Mouse (Mus musculus): Measurements from ENCODE around the gene Parl. TPM values are rescaled to one million over a fixed set of nuclear protein-coding genes. Genes with fewer than 3 reads are reported as not detected.

Gene Parl
- polyA plus RNA-seq (2016; fragmentation: Nextera tagmentation; extraction: Ambion mirVana), result 131 and 157 TPM in 2 replicates

DNA sequence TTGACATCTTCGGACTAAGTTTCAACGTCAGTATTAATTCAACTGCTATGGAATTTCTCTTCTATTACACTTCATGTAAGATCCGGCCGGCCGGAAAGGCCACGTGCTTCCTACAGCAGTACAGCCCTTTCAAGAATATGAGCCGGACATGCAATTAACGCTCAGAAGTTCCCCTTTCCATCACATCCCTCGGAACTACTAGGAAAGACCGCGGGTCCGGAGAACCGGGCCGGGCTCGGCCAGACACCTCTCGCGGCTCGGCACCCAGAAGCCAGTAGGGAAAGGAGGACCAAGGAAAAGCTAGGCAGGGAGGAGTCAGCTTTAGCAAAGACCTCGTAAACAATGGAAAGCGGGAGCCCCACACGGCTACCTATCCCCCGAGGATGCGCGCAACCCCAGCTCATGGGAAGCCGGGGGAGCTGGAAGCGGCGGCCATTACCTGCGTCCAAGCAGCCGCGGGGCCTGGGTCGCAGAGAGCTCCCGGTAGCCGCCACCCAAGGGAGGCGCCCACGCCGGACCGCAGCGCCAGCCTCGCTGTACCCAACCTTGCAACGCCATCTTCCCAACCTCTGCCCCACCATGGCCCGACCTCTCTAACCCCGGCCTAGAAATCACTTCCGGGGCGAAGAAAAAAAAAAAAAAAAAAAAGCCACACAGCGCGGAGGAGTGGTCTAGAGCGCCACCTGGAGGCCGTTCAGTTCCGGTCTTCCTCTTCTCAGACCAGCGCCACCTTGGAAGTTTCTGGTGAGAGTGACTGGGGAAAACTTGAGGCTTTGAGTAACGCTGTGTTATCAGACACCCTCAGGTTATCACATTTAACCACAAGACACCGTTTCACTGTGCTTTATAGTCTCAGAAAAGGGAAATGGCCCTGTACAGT, at the start of gene Parl:
Gene Parl, minus strand, starts transcription at position 618 of the 880 bp plus-strand sequence.
- Histone ChIP-seq H3K27ac (peak within 1 kb of the TSS; percentile 93), H3K4me3 (peak within 1 kb of the TSS; percentile 91), H3K9me3 (replicated peaks) (no peaks in the 10 kb centered on the region), H3K4me1 (peaks cover 16% of the 10 kb centered on the region), H3K36me3 (peaks cover 20% of the 10 kb centered on the region), H3K27me3 (ENCODE audit: low read depth, poor library complexity, severe bottlenecking) (no peaks in the 10 kb centered on the region)
- WGBS, result under 1% methylated on average over 52 of the region's 52 CpGs
- DNase-seq (ENCODE audit: low spot score), result peak; percentile 94

DNA sequence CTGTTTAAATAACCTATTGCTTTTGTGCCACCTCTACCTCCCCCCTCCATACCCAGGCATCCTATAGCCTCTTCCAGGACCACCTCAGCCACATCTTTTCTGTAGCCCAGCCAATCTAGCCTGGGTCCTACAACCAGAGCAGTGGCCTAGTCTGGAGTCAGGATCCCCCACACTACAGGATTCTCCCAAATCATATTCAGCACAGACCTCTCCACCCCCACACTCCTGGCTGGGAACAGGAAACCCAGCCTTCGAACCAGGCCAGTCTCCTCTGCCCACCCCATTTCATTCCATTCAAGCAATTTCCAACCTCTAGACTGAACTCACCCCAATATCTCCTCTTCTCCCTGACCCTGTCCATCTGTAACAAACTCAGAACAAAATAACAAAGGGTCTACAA, 43.3 kb upstream of the Parl start:
- Histone ChIP-seq H3K36me3 (peaks cover 46% of the 10 kb centered on the region), H3K27me3 (ENCODE audit: low read depth, poor library complexity, severe bottlenecking) (no peaks in the 10 kb centered on the region), H3K4me1 (no peaks in the 10 kb centered on the region), H3K9me3 (replicated peaks) (no peaks in the 10 kb centered on the region), H3K4me3 (no peak overlapping the region), H3K27ac (no peak overlapping the region)
- WGBS, result 87% methylated on average over 1 of the region's 1 CpGs
- DNase-seq (ENCODE audit: low spot score), result no peak

DNA sequence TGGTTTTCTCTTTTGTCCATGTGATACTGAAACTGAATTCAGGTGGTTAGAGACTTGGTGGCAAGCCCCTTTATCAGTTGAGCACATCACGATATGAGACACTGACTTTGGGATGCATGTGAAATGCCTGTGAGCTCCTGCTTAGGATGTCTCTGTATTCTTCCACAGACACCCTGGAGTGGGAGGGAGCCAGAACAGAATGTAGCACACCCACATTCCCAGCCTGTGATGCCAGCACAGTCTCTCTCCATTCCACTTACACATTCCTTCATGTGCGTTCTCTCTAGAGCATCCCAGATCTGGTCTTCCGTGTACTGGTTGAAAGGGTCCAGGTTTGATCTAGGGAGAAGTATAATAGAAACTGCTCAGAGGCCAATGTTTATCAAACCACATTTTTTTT, 36.4 kb upstream of the Parl start:
- Histone ChIP-seq H3K4me1 (no peaks in the 10 kb centered on the region), H3K36me3 (peaks cover 72% of the 10 kb centered on the region)
- WGBS, result 96% methylated on average over 3 of the region's 3 CpGs

GRCm38 (mm10) chr16:20334918-20335317, 32.7 kb upstream of the Parl start:
- WGBS, result 96% methylated on average over 8 of the region's 8 CpGs
- no peak overlapping the region for H3K27ac ChIP-seq
- no peaks in the 10 kb centered on the region for H3K4me1 ChIP-seq
- DNase-seq (ENCODE audit: low spot score), result no peak
- H3K9me3 ChIP-seq (replicated peaks), result no peaks in the 10 kb centered on the region
- H3K4me3 ChIP-seq, result no peak overlapping the region
- no peaks in the 10 kb centered on the region for H3K27me3 ChIP-seq (ENCODE audit: low read depth, poor library complexity, severe bottlenecking)
- H3K36me3 ChIP-seq, result peaks cover 83% of the 10 kb centered on the region

More for the DNA sequence above, 36.4 kb upstream of the Parl start:
- Histone ChIP-seq H3K4me3 (no peak overlapping the region), H3K27me3 (ENCODE audit: low read depth, poor library complexity, severe bottlenecking) (no peaks in the 10 kb centered on the region), H3K9me3 (replicated peaks) (no peaks in the 10 kb centered on the region), H3K27ac (no peak overlapping the region)
- no peak for DNase-seq (ENCODE audit: low spot score)

DNA sequence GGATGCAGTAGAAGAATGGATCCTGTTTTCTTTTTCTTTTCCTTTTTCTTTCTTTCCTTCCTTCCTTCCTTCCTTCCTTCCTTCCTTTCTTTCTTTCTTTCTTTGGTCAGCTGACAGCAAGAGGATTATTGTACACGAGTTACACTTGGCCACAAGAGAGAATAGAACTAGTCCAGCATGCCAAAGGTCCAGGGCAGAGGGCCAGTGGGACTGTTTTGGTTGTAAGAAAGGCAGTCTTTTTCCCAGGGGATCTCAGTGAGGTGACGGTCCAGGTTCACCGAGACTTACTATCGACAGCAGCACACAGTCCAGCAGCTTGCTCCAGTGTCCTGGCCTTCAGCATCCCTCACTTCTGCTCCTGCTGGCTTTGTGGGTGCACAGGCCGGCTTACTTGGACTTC, 26.1 kb upstream of the Parl start:
- no peak overlapping the region for H3K4me3 ChIP-seq
- peaks cover 39% of the 10 kb centered on the region for H3K36me3 ChIP-seq
- DNase-seq (ENCODE audit: low spot score), result no peak
- H3K4me1 ChIP-seq, result no peaks in the 10 kb centered on the region
- 91% methylated on average over 5 of the region's 5 CpGs for WGBS
- H3K27ac ChIP-seq, result no peak overlapping the region
- no peaks in the 10 kb centered on the region for H3K9me3 ChIP-seq (replicated peaks)
- no peaks in the 10 kb centered on the region for H3K27me3 ChIP-seq (ENCODE audit: low read depth, poor library complexity, severe bottlenecking)

DNA sequence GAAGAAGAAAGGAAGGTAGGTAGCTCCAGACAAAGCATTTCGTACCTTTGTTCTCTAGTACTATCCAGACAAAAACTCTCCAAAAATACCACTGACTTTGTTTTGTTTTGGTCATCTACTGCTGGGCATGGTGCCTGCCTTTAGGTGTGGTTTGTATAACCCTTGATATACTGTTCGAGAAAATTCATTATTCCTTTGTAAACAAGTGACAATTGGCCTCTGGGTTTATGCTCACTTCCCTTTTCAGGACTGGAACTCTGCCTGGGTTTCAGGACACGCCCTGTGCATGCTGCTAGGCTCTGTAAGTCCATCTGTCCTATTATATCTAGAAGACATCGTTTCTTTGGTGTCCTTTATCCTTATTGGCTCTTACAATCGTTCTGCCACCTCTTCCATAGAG, 23.1 kb upstream of the Parl start, which contains the start of gene Cyp2ab1:
Gene Cyp2ab1, minus strand, starts transcription at position 119 of the 400 bp plus-strand sequence.
- Histone ChIP-seq H3K9me3 (replicated peaks) (no peaks in the 10 kb centered on the region), H3K36me3 (peaks cover 14% of the 10 kb centered on the region), H3K27me3 (ENCODE audit: low read depth, poor library complexity, severe bottlenecking) (no peaks in the 10 kb centered on the region), H3K27ac (no peak within 1 kb of the TSS), H3K4me1 (no peaks in the 10 kb centered on the region), H3K4me3 (no peak within 1 kb of the TSS)
- DNase-seq (ENCODE audit: low spot score), result no peak
- 81% methylated on average over 5 of the region's 5 CpGs for WGBS

GRCm38 (mm10) chr16:20323907-20324306, 21.7 kb upstream of the Parl start:
- Histone ChIP-seq H3K27ac (no peak overlapping the region), H3K4me3 (no peak overlapping the region), H3K9me3 (replicated peaks) (no peaks in the 10 kb centered on the region), H3K4me1 (no peaks in the 10 kb centered on the region), H3K36me3 (peaks cover 5% of the 10 kb centered on the region; the same call in 1 of the 2 replicates), H3K27me3 (ENCODE audit: low read depth, poor library complexity, severe bottlenecking) (no peaks in the 10 kb centered on the region)
- DNase-seq (ENCODE audit: low spot score), result no peak
- WGBS, result 81% methylated on average over 5 of the region's 5 CpGs

- Histone ChIP-seq H3K36me3 (no peaks in the 10 kb centered on the region), H3K27ac (no peak overlapping the region), H3K4me1 (no peaks in the 10 kb centered on the region), H3K4me3 (no peak overlapping the region), H3K9me3 (replicated peaks) (no peaks in the 10 kb centered on the region), H3K27me3 (ENCODE audit: low read depth, poor library complexity, severe bottlenecking) (no peaks in the 10 kb centered on the region)
- DNase-seq (ENCODE audit: low spot score), result no peak
- 86% methylated on average over 4 of the region's 4 CpGs for WGBS
These were observed 20.1 kb upstream of the Parl start for GRCm38 (mm10) chr16:20322274-20322673.

DNA sequence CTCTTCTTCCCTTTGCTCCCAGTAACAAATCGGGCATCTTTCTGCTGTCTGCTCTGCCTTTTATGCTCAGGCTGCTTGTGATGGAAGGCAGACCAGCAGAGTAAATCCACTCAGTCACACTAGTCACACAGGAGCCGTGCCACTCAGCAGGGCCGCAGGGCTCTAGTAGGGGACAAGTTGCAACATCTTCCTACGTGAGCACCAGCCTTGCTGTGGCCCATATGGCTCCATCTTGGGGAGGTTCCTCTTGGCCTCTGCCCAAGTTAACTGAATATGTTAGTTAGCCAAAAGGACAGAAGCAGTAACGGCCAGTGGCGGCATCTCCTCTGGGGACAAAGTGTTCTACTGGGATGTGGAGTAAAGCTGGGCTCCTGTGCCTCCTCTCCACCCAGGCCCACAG, 14.6 kb upstream of the Parl start:
- Histone ChIP-seq H3K4me3 (no peak overlapping the region), H3K27me3 (ENCODE audit: low read depth, poor library complexity, severe bottlenecking) (no peaks in the 10 kb centered on the region), H3K36me3 (no peaks in the 10 kb centered on the region), H3K9me3 (replicated peaks) (no peaks in the 10 kb centered on the region), H3K4me1 (no peaks in the 10 kb centered on the region), H3K27ac (no peak overlapping the region)
- no peak for DNase-seq (ENCODE audit: low spot score)
- WGBS, result 79% methylated on average over 6 of the region's 6 CpGs

DNA sequence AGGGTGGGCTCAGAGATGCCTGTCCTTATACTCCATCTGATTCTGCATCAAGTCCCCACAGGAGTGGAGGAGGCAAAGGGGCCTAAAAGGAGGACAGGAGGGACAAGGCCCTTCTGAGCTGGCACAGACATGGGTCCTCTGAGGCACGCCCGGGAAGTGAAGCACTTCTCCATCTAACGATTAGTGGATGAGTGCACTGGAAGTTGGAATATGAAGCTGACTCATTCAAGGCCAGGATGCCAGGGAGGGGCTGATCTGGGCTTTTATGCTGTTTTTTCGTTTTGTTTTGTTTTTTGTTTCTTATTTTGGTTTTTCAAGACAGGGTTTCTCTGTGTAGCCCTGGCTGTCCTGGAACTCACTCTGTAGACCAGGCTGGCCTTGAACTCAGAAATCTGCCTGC, 13.1 kb upstream of the Parl start:
- Histone ChIP-seq H3K27me3 (ENCODE audit: low read depth, poor library complexity, severe bottlenecking) (no peaks in the 10 kb centered on the region), H3K36me3 (no peaks in the 10 kb centered on the region), H3K4me1 (no peaks in the 10 kb centered on the region), H3K27ac (no peak overlapping the region), H3K4me3 (no peak overlapping the region), H3K9me3 (replicated peaks) (no peaks in the 10 kb centered on the region)
- WGBS, result 88% methylated on average over 4 of the region's 4 CpGs
- DNase-seq (ENCODE audit: low spot score), result no peak

DNA sequence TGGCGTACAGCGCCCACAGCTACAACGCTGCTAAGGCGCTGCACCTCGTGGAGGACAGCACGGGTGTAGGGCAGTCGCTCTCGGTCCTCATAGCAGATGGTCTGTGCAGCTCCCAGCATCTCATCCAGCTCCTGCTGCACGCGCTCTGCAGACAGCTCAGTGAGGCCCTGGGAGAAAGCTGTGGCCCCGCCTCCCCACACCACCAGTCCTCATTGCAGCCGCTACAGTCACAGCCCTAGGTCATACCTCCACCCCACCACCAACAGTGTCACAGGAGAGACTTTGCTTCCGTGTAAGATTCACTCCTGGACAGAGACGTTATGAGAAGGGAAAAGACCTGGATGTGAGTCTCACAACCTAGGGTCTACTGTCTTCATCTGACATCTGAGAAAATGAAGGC, 10.1 kb upstream of the Parl start:
- Histone ChIP-seq H3K27ac (no peak overlapping the region), H3K27me3 (ENCODE audit: low read depth, poor library complexity, severe bottlenecking) (no peaks in the 10 kb centered on the region), H3K36me3 (no peaks in the 10 kb centered on the region), H3K4me1 (no peaks in the 10 kb centered on the region; the same call in 1 of the 2 replicates), H3K4me3 (no peak overlapping the region), H3K9me3 (replicated peaks) (no peaks in the 10 kb centered on the region)
- no peak for DNase-seq (ENCODE audit: low spot score)
- 66% methylated on average over 14 of the region's 14 CpGs for WGBS

DNA sequence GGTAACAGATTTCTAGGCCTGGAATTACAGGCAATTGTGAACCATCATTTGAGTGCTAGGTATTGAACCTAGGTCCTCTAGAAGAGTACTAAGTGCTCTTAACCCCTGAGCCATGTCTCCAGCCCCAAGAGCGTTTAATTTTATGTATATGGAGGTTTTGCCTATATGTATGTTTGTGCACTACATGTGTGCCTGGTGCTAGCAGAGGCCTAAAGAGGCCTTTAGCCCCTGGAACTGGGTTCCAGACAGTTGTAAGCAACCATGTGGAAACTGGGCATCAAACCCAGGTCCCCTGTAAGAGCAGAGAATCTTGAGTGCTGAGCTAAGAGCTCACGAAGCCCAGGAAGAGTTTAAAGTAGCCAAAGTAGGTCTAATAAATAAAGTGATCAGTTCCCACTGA, 2.1 kb downstream of the Parl start:
- no peak for DNase-seq (ENCODE audit: low spot score)
- peaks cover 40% of the 10 kb centered on the region for H3K36me3 ChIP-seq
- WGBS, result 96% methylated on average over 2 of the region's 2 CpGs
- H3K4me3 ChIP-seq, result no peak overlapping the region
- no peak overlapping the region for H3K27ac ChIP-seq
- no peaks in the 10 kb centered on the region for H3K27me3 ChIP-seq (ENCODE audit: low read depth, poor library complexity, severe bottlenecking)
- peaks cover 16% of the 10 kb centered on the region for H3K4me1 ChIP-seq
- no peaks in the 10 kb centered on the region for H3K9me3 ChIP-seq (replicated peaks)

DNA sequence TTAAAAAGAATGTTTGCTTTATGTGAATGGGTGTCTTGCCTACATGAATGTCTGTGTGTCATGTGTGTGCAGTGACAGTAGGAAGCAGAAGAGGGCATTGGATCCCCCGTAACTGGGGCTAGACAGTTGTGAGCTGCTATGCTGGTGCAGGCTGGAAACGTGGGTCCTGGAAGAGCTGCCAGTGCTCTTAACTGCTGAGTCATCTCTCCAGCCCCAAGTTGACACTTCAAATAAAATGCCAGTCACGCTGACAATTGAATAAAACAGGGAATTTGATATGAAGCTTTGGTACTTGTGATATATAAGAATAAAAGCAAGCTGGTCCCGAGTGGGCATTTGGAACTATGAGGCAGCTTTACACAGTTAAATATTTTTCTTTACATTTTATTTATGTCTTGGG, 21.9 kb downstream of the Parl start:
- Histone ChIP-seq H3K4me3 (no peak overlapping the region), H3K27me3 (ENCODE audit: low read depth, poor library complexity, severe bottlenecking) (no peaks in the 10 kb centered on the region), H3K36me3 (peaks cover 79% of the 10 kb centered on the region), H3K4me1 (no peaks in the 10 kb centered on the region), H3K9me3 (replicated peaks) (no peaks in the 10 kb centered on the region), H3K27ac (no peak overlapping the region)
- DNase-seq (ENCODE audit: low spot score), result no peak
- WGBS, result 88% methylated on average over 4 of the region's 4 CpGs

All from limb, embryonic 10.5 days (tissue).